Mouse (Mus musculus): ENCODE data around the gene Dlg2.

DNA sequence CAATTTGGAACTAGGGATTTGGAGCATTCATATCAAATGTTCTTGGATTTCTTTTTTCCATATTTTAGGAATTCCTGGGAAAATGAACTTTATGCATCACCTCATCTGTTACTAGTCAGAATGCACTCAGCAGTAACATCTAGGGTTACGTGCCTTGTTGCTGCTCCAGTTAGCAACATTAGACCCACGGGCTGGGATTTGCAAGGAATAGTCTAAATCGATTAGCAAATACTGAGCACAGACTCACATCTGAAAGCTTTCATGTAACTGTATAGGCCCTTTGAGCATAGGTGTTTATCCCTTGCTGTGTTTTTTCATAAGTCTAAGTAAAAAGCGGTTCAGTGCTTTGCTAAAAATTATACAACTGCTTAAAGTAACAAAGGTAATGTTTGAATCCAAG, 1887.3 kb downstream of the Dlg2 start:
- TF ChIP-seq POLR2A (IDR thresholded peaks at IDR 0.05; ENCODE audit: low read depth, low read length) (no peak), CTCF (IDR thresholded peaks at IDR 0.05; ENCODE audit: extremely low read depth, insufficient read depth, insufficient read length, insufficient replicate concordance) (no peak)
